Mouse (Mus musculus): Measurements from ENCODE around the gene Ptpre. TPM values are rescaled to one million over a fixed set of nuclear protein-coding genes. Genes with fewer than 3 reads are reported as not detected.
"Not testable (repeated sequence)": the region's sequence is repeated elsewhere in the genome, so short reads cannot be mapped to it uniquely, and the experiment has no call there.

Ptpre gene
- polyA plus RNA-seq, 1 experiment from 2014 or later: 0.75 TPM

DNA sequence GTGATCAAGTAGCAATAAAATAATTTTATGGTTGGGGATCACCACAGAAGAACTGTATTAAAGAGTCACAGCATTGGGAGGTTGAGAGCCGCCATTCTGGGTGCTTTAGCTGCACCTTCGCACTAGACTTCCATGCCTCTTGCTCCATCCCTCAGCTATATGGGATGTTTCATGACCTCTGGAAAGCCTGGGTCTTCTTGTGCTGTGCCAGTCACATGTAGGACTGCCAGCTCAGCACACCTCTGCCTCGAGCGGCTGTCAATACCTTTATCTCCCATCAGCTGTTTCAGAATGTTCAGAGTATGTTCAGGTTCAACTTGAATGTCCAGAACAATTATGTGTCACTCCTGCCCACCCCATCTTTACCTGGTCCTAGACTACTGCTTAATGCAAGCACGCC is 154.7 kb downstream of the Ptpre start:
- no peak overlapping the region for H3K9ac ChIP-seq (ENCODE audit: low read length)
- ATAC-seq (ENCODE audit: insufficient number of reproducible peaks, low FRiP score, low TSS enrichment, low read depth) (no peak), DNase-seq (ENCODE audit: low spot score) (no peak)
- no peaks in the 10 kb centered on the region for H3K4me1 ChIP-seq (ENCODE audit: control insufficient read depth, insufficient read depth, low read length)
- H3K36me3 ChIP-seq (ENCODE audit: control insufficient read depth, insufficient read depth, low read length): peaks cover 41% of the 10 kb centered on the region
- no peak overlapping the region for H3K4me2 ChIP-seq (ENCODE audit: low read depth, severe bottlenecking)
- no peak overlapping the region for H3K27ac ChIP-seq (replicated peaks; ENCODE audit: low read depth, low read length)
- no peaks in the 10 kb centered on the region for H3K27me3 ChIP-seq (ENCODE audit: control insufficient read depth, insufficient read depth, low read length)
- H3K9me3 ChIP-seq (ENCODE audit: control insufficient read depth, low read length): no peaks in the 10 kb centered on the region
- WGBS: 96% methylated on average over 5 of the region's 5 CpGs
- no peak overlapping the region for H3K4me3 ChIP-seq (ENCODE audit: low read depth, low read length)

DNA sequence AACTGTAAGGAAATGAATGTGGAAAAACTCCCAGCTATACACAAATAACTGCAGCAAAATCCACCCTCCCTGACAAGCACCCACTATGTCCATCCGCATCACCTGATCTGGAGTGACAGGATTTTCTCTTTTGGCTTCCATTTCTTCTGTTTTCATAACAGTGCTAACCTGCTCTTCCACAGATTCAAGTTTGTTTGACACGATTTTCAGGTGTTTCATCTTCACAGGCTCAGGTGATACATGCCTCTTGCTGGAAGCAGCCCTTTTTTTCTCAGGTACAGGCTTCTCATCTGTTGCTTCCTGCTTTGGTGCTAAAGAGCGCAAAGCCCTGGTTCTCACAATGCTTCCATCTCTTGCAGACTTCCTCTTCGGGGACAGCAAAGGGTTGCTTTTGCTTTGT is 156.8 kb downstream of the Ptpre start:
- Histone ChIP-seq H3K4me3 (ENCODE audit: low read depth, low read length) (no peak overlapping the region), H3K4me2 (ENCODE audit: low read depth, severe bottlenecking) (no peak overlapping the region), H3K27me3 (ENCODE audit: control insufficient read depth, insufficient read depth, low read length) (no peaks in the 10 kb centered on the region), H3K36me3 (ENCODE audit: control insufficient read depth, insufficient read depth, low read length) (peaks cover 54% of the 10 kb centered on the region), H3K9ac (ENCODE audit: low read length) (no peak overlapping the region), H3K27ac (replicated peaks; ENCODE audit: low read depth, low read length) (no peak overlapping the region), H3K9me3 (ENCODE audit: control insufficient read depth, low read length) (no peaks in the 10 kb centered on the region), H3K4me1 (ENCODE audit: control insufficient read depth, insufficient read depth, low read length) (no peaks in the 10 kb centered on the region)
- WGBS: 94% methylated on average over 4 of the region's 4 CpGs
- no peak for DNase-seq (ENCODE audit: low spot score)
- no peak for ATAC-seq (ENCODE audit: insufficient number of reproducible peaks, low FRiP score, low TSS enrichment, low read depth)

DNA sequence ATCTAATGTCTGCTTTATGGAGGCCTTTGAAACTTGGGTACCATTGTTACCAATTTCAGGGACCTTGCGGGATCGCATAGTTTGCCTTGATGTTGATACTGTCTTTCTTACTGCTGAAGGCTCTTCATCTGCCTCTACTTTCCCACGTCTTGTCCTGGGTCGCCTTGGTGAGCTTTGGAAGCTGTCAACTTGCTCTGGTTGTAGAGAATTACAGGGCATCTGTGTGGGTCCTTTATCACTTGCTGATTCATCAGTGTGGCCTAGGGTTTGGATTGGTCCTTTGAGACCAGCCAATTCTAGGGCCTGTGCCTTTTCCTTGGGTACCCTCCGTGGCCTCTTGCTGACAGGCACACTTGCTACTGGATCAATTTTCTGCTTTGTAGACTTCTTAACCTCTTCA is 157.5 kb downstream of the Ptpre start:
- WGBS: 95% methylated on average over 5 of the region's 5 CpGs

DNA sequence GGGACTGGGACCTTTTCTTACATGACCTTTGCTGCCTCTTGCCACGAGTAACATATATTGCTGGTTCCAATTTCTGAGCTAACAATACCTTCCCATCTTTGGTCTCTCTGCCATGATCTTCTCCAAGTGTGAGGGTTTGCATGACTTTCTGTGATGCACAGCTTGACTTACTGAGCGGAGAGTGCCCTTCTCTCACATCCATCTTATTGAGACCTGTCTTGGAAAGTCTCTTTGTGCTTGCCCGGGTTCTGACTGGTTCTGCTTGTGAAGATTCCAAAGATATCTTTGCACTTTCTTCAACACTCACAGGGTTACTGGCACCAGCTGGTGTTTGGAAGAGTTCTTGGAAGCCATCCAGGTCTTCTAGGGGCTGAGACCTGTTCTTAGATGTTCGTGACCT is 158.8 kb downstream of the Ptpre start:
- 93% methylated on average over 4 of the region's 4 CpGs for WGBS
- Histone ChIP-seq H3K4me1 (ENCODE audit: control insufficient read depth, insufficient read depth, low read length) (no peaks in the 10 kb centered on the region), H3K27me3 (ENCODE audit: control insufficient read depth, insufficient read depth, low read length) (no peaks in the 10 kb centered on the region), H3K4me2 (ENCODE audit: low read depth, severe bottlenecking) (no peak overlapping the region), H3K9ac (ENCODE audit: low read length) (no peak overlapping the region), H3K9me3 (ENCODE audit: control insufficient read depth, low read length) (no peaks in the 10 kb centered on the region), H3K27ac (replicated peaks; ENCODE audit: low read depth, low read length) (no peak overlapping the region), H3K4me3 (ENCODE audit: low read depth, low read length) (no peak overlapping the region), H3K36me3 (ENCODE audit: control insufficient read depth, insufficient read depth, low read length) (peaks cover 57% of the 10 kb centered on the region)
- DNase-seq (ENCODE audit: low spot score) (no peak), ATAC-seq (ENCODE audit: insufficient number of reproducible peaks, low FRiP score, low TSS enrichment, low read depth) (no peak)

More for the DNA sequence above, 157.5 kb downstream of the Ptpre start:
- no peaks in the 10 kb centered on the region for H3K4me1 ChIP-seq (ENCODE audit: control insufficient read depth, insufficient read depth, low read length)
- no peak overlapping the region for H3K4me3 ChIP-seq (ENCODE audit: low read depth, low read length)
- no peak overlapping the region for H3K4me2 ChIP-seq (ENCODE audit: low read depth, severe bottlenecking)
- H3K9ac ChIP-seq (ENCODE audit: low read length): no peak overlapping the region
- ATAC-seq (ENCODE audit: insufficient number of reproducible peaks, low FRiP score, low TSS enrichment, low read depth): no peak
- peaks cover 56% of the 10 kb centered on the region for H3K36me3 ChIP-seq (ENCODE audit: control insufficient read depth, insufficient read depth, low read length)
- H3K27ac ChIP-seq (replicated peaks; ENCODE audit: low read depth, low read length): no peak overlapping the region
- H3K27me3 ChIP-seq (ENCODE audit: control insufficient read depth, insufficient read depth, low read length): no peaks in the 10 kb centered on the region
- H3K9me3 ChIP-seq (ENCODE audit: control insufficient read depth, low read length): no peaks in the 10 kb centered on the region
- DNase-seq (ENCODE audit: low spot score): no peak

DNA sequence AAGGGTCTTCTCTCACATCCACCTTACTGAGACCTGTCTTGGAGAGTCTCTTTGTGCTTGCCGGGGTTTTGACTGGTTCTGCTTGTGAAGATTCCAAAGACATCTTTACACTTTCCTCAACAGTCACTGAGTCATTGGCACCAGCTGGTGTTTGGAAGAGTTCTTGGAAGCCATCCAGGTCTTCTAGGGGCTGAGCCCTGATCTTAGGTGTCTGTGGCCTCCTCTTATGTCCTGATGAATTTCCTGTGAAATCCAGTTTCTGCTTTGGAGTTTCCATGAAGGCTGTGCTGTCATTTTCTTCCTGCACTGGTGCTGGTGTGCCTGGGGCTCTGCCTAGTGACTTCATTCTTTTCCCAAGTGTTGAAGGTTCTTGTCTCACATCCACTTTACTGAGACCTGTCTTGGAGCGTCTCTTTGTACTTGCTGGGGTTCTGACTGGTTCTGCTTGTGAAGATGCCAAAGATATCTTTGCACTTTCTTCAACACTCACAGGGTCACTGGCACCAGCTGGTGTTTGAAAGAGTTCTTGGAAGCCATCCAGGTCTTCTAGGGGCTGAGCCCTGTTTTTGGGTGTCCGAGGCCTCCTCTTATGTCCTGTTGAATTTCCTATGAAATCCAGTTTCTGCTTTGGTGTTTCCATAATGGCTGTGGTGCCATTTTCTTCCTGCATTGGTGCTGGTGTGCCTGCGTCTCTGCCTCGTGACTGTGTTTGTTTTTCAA is 159.9 kb downstream of the Ptpre start:
- H3K9me3 ChIP-seq (ENCODE audit: control insufficient read depth, low read length); H3K4me3 ChIP-seq (ENCODE audit: low read depth, low read length); DNase-seq (ENCODE audit: low spot score); H3K27me3 ChIP-seq (ENCODE audit: control insufficient read depth, insufficient read depth, low read length); ATAC-seq (ENCODE audit: insufficient number of reproducible peaks, low FRiP score, low TSS enrichment, low read depth); H3K9ac ChIP-seq (ENCODE audit: low read length); H3K4me1 ChIP-seq (ENCODE audit: control insufficient read depth, insufficient read depth, low read length); H3K4me2 ChIP-seq (ENCODE audit: low read depth, severe bottlenecking); H3K27ac ChIP-seq (replicated peaks; ENCODE audit: low read depth, low read length): not testable (repeated sequence)
- H3K36me3 ChIP-seq (ENCODE audit: control insufficient read depth, insufficient read depth, low read length): peaks cover 53% of the 10 kb centered on the region
- WGBS: 94% methylated on average over 5 of the region's 5 CpGs

DNA sequence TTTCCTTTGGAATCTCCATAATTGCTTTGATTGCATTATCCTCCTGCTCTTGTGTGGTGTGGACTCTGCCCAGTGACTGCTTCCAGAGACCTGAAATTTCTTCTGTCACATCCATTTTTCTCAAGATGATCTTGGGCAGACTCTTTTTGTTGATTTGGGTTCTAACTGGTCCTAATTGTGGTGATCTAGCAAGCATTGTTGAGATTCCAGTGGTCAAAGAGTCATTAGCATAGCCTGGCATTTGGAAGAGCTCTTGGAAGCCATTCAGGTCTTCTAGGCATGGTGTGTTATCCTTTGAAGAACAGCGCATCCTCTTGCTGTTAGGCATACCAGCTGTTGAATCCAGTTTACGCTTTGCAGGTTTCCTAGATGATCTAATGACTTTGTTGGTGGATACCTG is 161.1 kb downstream of the Ptpre start:
- no peak overlapping the region for H3K27ac ChIP-seq (replicated peaks; ENCODE audit: low read depth, low read length)
- H3K9ac ChIP-seq (ENCODE audit: low read length): no peak overlapping the region
- no peaks in the 10 kb centered on the region for H3K4me1 ChIP-seq (ENCODE audit: control insufficient read depth, insufficient read depth, low read length)
- H3K9me3 ChIP-seq (ENCODE audit: control insufficient read depth, low read length): no peaks in the 10 kb centered on the region
- 98% methylated on average over 2 of the region's 2 CpGs for WGBS
- H3K27me3 ChIP-seq (ENCODE audit: control insufficient read depth, insufficient read depth, low read length): no peaks in the 10 kb centered on the region
- ATAC-seq (ENCODE audit: insufficient number of reproducible peaks, low FRiP score, low TSS enrichment, low read depth) (no peak), DNase-seq (ENCODE audit: low spot score) (no peak)
- no peak overlapping the region for H3K4me3 ChIP-seq (ENCODE audit: low read depth, low read length)
- H3K36me3 ChIP-seq (ENCODE audit: control insufficient read depth, insufficient read depth, low read length): peaks cover 50% of the 10 kb centered on the region
- H3K4me2 ChIP-seq (ENCODE audit: low read depth, severe bottlenecking): no peak overlapping the region

DNA sequence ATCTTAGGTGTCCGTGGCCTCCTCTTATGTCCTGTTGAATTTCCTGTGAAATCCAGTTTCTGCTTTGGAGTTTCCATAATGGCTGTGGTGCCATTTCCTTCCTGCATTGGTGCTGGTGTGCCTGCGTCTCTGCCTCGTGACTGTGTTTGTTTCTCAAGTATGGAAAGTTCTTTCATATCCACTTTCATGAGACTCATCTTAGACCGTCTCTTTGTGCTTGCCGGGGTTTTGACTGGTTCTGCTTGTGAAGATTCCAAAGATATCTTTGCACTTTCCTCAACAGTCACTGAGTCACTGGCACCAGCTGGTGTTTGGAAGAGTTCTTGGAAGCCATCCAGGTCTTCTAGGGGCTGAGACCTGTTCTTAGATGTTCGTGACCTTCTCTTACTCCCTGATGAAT is 162.1 kb downstream of the Ptpre start:
- H3K4me3 ChIP-seq (ENCODE audit: low read depth, low read length); H3K4me2 ChIP-seq (ENCODE audit: low read depth, severe bottlenecking); H3K9ac ChIP-seq (ENCODE audit: low read length); ATAC-seq (ENCODE audit: insufficient number of reproducible peaks, low FRiP score, low TSS enrichment, low read depth); H3K27ac ChIP-seq (replicated peaks; ENCODE audit: low read depth, low read length); H3K4me1 ChIP-seq (ENCODE audit: control insufficient read depth, insufficient read depth, low read length); H3K9me3 ChIP-seq (ENCODE audit: control insufficient read depth, low read length); H3K27me3 ChIP-seq (ENCODE audit: control insufficient read depth, insufficient read depth, low read length); DNase-seq (ENCODE audit: low spot score): not testable (repeated sequence)
- H3K36me3 ChIP-seq (ENCODE audit: control insufficient read depth, insufficient read depth, low read length): peaks cover 54% of the 10 kb centered on the region
- WGBS: 96% methylated on average over 6 of the region's 6 CpGs

DNA sequence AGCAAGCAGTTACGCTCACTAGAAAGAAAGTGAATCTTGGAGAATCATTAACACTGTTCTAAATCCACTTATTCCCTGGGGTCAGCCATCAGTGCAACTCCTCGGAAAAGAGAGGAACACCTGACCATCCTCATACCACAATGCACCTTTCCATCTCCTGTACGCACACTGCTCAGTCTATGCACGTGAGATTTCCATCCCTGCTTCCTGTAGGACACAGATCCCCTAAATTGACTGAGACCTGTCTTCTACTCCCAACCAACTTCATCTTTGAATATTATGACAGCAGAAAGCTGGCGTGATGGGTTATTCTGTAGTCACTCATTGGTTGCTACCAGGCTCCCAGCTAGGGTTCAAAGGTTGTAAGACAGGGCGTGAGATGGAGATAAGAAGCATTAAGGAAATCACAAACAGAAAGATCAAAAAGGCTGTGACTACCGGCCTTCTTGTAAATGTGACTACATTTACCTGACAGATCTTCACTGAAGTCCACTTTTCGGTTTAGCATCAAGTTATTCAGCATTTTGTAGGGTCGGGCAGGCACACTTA is 166.4 kb downstream of the Ptpre start:
- Histone ChIP-seq H3K9ac (ENCODE audit: low read length) (no peak overlapping the region), H3K9me3 (ENCODE audit: control insufficient read depth, low read length) (no peaks in the 10 kb centered on the region), H3K27ac (replicated peaks; ENCODE audit: low read depth, low read length) (no peak overlapping the region), H3K4me3 (ENCODE audit: low read depth, low read length) (no peak overlapping the region), H3K4me1 (ENCODE audit: control insufficient read depth, insufficient read depth, low read length) (no peaks in the 10 kb centered on the region), H3K27me3 (ENCODE audit: control insufficient read depth, insufficient read depth, low read length) (no peaks in the 10 kb centered on the region), H3K4me2 (ENCODE audit: low read depth, severe bottlenecking) (no peak overlapping the region), H3K36me3 (ENCODE audit: control insufficient read depth, insufficient read depth, low read length) (peaks cover 51% of the 10 kb centered on the region)
- 93% methylated on average over 9 of the region's 9 CpGs for WGBS
- DNase-seq (ENCODE audit: low spot score): no peak
- no peak for ATAC-seq (ENCODE audit: insufficient number of reproducible peaks, low FRiP score, low TSS enrichment, low read depth)

DNA sequence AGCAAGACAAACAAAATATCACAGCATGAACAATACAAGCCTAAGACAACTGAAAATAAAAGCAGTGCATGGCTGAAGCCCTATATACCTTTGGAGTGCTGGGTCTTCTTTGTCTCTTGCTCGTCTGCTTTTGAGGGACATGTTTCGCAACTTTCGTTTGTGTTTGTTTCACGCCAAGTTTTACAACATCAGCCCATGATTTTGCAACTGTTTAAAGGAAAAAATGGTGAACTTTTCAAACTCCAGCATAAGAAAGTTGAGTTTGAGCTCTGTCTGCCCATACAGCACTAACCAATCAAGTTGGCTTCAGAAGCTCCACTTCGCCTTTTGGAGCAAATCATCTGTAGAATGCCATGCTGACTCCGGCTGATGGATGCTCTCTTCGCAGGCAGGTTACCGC is 167.0 kb downstream of the Ptpre start:
- Histone ChIP-seq H3K4me1 (ENCODE audit: control insufficient read depth, insufficient read depth, low read length) (no peaks in the 10 kb centered on the region), H3K36me3 (ENCODE audit: control insufficient read depth, insufficient read depth, low read length) (peaks cover 47% of the 10 kb centered on the region), H3K9me3 (ENCODE audit: control insufficient read depth, low read length) (no peaks in the 10 kb centered on the region), H3K27ac (replicated peaks; ENCODE audit: low read depth, low read length) (no peak overlapping the region), H3K4me2 (ENCODE audit: low read depth, severe bottlenecking) (no peak overlapping the region), H3K4me3 (ENCODE audit: low read depth, low read length) (no peak overlapping the region), H3K27me3 (ENCODE audit: control insufficient read depth, insufficient read depth, low read length) (no peaks in the 10 kb centered on the region), H3K9ac (ENCODE audit: low read length) (no peak overlapping the region)
- 95% methylated on average over 8 of the region's 8 CpGs for WGBS
- no peak for DNase-seq (ENCODE audit: low spot score)
- no peak for ATAC-seq (ENCODE audit: insufficient number of reproducible peaks, low FRiP score, low TSS enrichment, low read depth)
